Mouse (Mus musculus) small intestine, adult 2 months (tissue): ENCODE measurements around the gene Ermp1.

Experiments
- CTCF ChIP-seq: fragments of 200-500 bp; IDR thresholded peaks from 2 replicates; pipeline ENCODE4 v1.5.1; 2012; ENCODE audit warnings: low read depth, mild to moderate bottlenecking, control low read depth, inconsistent platforms, low read length, moderate library complexity, mixed read lengths; ENCODE audit not compliant: insufficient replicate concordance, insufficient read length; ENCODE audit errors: extremely low read depth
- POLR2A ChIP-seq: fragments of 200-500 bp; IDR thresholded peaks from 2 replicates; pipeline ENCODE4 v1.6.1; 2012; ENCODE audit warnings: low read depth, mild to moderate bottlenecking, control low read depth, inconsistent platforms, low read length, moderate library complexity

DNA sequence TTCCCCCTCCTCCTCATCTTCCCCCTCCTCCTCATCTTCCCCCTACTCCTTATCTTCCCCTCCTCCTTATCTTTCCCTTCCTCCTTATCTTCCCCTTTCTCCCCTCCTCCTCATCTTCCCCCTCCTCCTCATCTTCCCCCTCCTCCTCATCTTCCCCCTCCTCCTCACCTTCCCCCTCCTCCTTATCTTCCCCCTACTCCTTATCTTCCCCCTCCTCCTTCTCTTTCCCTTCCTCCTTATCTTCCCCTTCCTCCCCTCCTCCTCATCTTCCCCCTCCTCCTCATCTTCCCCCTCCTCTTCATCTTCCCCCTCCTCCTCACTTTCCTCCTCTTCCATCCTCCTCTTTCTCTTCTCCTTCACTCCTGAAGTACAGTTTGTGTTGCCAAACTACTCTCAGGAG lies 48.6 kb upstream of the Ermp1 start:
- TF ChIP-seq CTCF: no peak
- no peak for TF ChIP-seq POLR2A
